Mouse (Mus musculus) erythroblast, embryonic 14.5 days (primary cell): ENCODE data around the gene Hcn2.

Experiments used
- GATA1 ChIP-seq: IDR thresholded peaks from 2 replicates; pipeline ENCODE4 v1.6.1; 2012; ENCODE audit warnings: low read length, inconsistent platforms, mixed read lengths
- TAL1 ChIP-seq: IDR thresholded peaks from 3 replicates; pipeline ENCODE4 v1.6.1; 2012; ENCODE audit warnings: low read length, inconsistent platforms, mixed read lengths

DNA sequence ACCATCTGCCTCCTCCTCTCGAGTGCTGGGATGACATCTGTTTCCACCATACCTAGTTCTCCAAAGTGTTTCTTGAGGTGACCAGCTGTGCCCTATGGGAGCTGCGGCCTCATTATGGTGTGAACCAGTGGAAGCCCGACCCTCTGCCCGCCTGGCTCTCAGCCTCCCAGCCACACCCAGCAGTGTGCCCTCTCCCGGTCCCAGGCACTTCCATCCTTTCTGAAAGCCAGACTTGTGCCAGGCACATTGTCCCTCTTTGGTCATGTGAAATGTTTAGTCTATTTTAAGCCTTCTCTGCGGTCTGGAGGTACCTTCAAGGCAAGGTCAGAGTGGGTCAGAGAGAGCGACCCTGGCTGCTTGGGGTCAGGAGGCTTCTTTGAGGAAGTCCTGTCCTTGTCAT lies 7.3 kb downstream of the Hcn2 start:
- TF ChIP-seq GATA1 = no peak
- TF ChIP-seq TAL1 = no peak
